Comparison of ENCODE assay signal across 7 mouse cellular contexts in the genomic region with DNA sequence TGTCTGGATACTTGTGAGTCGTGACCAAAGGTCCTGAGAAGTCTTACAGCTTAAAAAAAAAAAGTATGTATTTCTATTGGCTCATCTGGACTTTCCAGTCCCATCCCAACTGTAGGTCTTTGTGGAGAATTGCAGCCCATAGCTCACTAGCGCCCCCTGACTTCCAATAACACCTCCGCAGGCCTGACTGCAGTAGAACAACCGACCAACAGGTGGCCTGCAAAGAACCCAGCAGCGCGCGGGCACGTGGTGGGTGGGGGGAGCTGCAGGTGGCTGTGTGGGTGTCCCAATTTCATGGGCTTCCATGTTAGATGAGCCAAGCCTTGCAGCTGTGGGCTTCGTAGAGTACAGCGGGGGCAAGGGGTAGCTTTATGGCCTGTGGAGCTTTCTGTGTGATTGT.
DNase-seq lines count a peak whose midpoint lies in the region; ATAC-seq and TF ChIP-seq lines count a peak whose summit lies in the region.

No protein-coding gene starts in this region.

- no peak for TF ChIP-seq POLR2A in ES-Bruce4 (IDR thresholded peaks at IDR 0.05; ENCODE audit: insufficient read depth, low read length)
- TF ChIP-seq POLR2A in small intestine, adult 2 months (IDR thresholded peaks at IDR 0.05; ENCODE audit: low read depth, low read length), result no peak

- peak; percentile 9 for DNase-seq in cerebellum, adult 9-10 months
- DNase-seq in layer of hippocampus, adult 2 months (ENCODE audit: low spot score in 2 of 2), result peak; percentile 16 to 51
- peak; percentile 78 for DNase-seq in lung, postnatal 14 days

- no peak overlapping the region for H3ac ChIP-seq in C2C12 (ENCODE audit: control insufficient read depth, insufficient read length, low read depth)

- peaks cover 100% of the 10 kb centered on the region for H3K79me2 ChIP-seq in C2C12 (ENCODE audit: control insufficient read depth, insufficient read depth)

- WGBS in small intestine, adult 2 months, result 9% methylated on average over 10 of the region's 10 CpGs

- TF ChIP-seq CTCF in C2C12 (IDR thresholded peaks at IDR 0.05; ENCODE audit: control insufficient read depth, insufficient read depth, insufficient read length), result peak; percentile 48
- TF ChIP-seq CTCF in ES-Bruce4 (IDR thresholded peaks at IDR 0.05; ENCODE audit: low read depth, low read length), result peak; percentile 95
- peak; percentile 96 for TF ChIP-seq CTCF in layer of hippocampus, adult 2 months (conservative IDR thresholded peaks at IDR 0.05)
- peak; percentile 98 for TF ChIP-seq CTCF in small intestine, adult 2 months (IDR thresholded peaks at IDR 0.05; ENCODE audit: extremely low read depth, insufficient read length, insufficient replicate concordance, low read depth, low read length)

- no peak overlapping the region for H3K9ac ChIP-seq in ES-Bruce4 (ENCODE audit: low read depth, poor library complexity, severe bottlenecking)

- peaks cover 16% of the 10 kb centered on the region for H3K36me3 ChIP-seq in C2C12 (ENCODE audit: control insufficient read depth, insufficient read depth)
- no peaks in the 10 kb centered on the region for H3K36me3 ChIP-seq in ES-Bruce4 (ENCODE audit: control insufficient read depth, insufficient read depth, low read length, poor library complexity, severe bottlenecking)
- no peaks in the 10 kb centered on the region for H3K36me3 ChIP-seq in small intestine, adult 2 months (ENCODE audit: control insufficient read depth, insufficient read depth, low read length)

- TF ChIP-seq EP300 in ES-Bruce4 (IDR thresholded peaks at IDR 0.05; ENCODE audit: insufficient read depth, low read depth, low read length), result no peak

- H3K27ac ChIP-seq in ES-Bruce4 (ENCODE audit: insufficient read depth, low read length), result no peak overlapping the region
- H3K27ac ChIP-seq in layer of hippocampus, adult 2 months, result no peak overlapping the region
- no peak overlapping the region for H3K27ac ChIP-seq in small intestine, adult 2 months (ENCODE audit: insufficient read depth, low read depth, low read length)

- no peak overlapping the region for H3K4me3 ChIP-seq in C2C12 (ENCODE audit: insufficient read depth, poor library complexity, severe bottlenecking)
- no peak overlapping the region for H3K4me3 ChIP-seq in ES-Bruce4 (ENCODE audit: low read depth, low read length)
- no peak overlapping the region for H3K4me3 ChIP-seq in layer of hippocampus, adult 2 months
- no peak overlapping the region for H3K4me3 ChIP-seq in small intestine, adult 2 months (ENCODE audit: low read depth, low read length)

- ATAC-seq in granulocyte monocyte progenitor cell, adult 5-6 weeks (replicated peaks; ENCODE audit: poor library complexity, severe bottlenecking), result peak; percentile 73

- no peaks in the 10 kb centered on the region for H3K9me3 ChIP-seq in ES-Bruce4 (replicated peaks; ENCODE audit: control insufficient read depth, insufficient read depth, low read length, poor library complexity, severe bottlenecking)

- peaks cover 81% of the 10 kb centered on the region for H3K79me3 ChIP-seq in C2C12 (ENCODE audit: low read depth)

- H3K4me1 ChIP-seq in ES-Bruce4 (ENCODE audit: control insufficient read depth, insufficient read depth, low read length), result no peaks in the 10 kb centered on the region
- peaks cover 9% of the 10 kb centered on the region; the same call in 1 of the 2 replicates for H3K4me1 ChIP-seq in small intestine, adult 2 months (ENCODE audit: control insufficient read depth, insufficient read depth, insufficient read length, low read length)

- no peaks in the 10 kb centered on the region for H3K27me3 ChIP-seq in C2C12 (ENCODE audit: control insufficient read depth, insufficient read depth, insufficient read length)
- no peaks in the 10 kb centered on the region for H3K27me3 ChIP-seq in ES-Bruce4 (ENCODE audit: control insufficient read depth, insufficient read depth, low read length, poor library complexity, severe bottlenecking)
- H3K27me3 ChIP-seq in small intestine, adult 2 months (ENCODE audit: control insufficient read depth, insufficient read depth, low read length), result no peaks in the 10 kb centered on the region

TF ChIP-seq in C2C12, 6 proteins besides CTCF, POLR2A, EP300 and RAD21:
- TF ChIP-seq CEBPB (IDR thresholded peaks at IDR 0.05; ENCODE audit: low read depth) (no peak), MYOG (IDR thresholded peaks at IDR 0.05; ENCODE audit: control insufficient read depth, extremely low read depth, insufficient read length) (no peak), FOSL1 (IDR thresholded peaks at IDR 0.05; ENCODE audit: insufficient read depth, low read length, poor library complexity, severe bottlenecking) (no peak), MAX (IDR thresholded peaks at IDR 0.05) (no peak), MYOD1 (IDR thresholded peaks at IDR 0.05; ENCODE audit: control insufficient read depth, insufficient read length, low read depth) (no peak), USF1 (IDR thresholded peaks at IDR 0.05; ENCODE audit: low read depth) (no peak)

Comparison
In these comparisons a context has a peak if more than half of its experiments do, and no peak if none do; other contexts are left out.
1. CTCF ChIP-seq: peak in every context shown above with its lines; median percentile 98 in small intestine, adult 2 months; 96 in layer of hippocampus, adult 2 months; 95 in ES-Bruce4; 48 in C2C12.
2. DNase-seq: peak in every context shown above with its lines; median percentile 78 in lung, postnatal 14 days; 34 in layer of hippocampus, adult 2 months; 9 in cerebellum, adult 9-10 months.